Mouse (Mus musculus) liver, postnatal 0 days (tissue): ENCODE measurements around the gene Tfec.

Experiments used
- CTCF ChIP-seq: sonication (generic); IDR thresholded peaks from 2 replicates; pipeline ENCODE4 v1.5.1; 2016; ENCODE audit warnings: antibody characterized with exemption, low read depth
- EP300 ChIP-seq: IDR thresholded peaks from 2 replicates; pipeline ENCODE4 v1.6.1; 2016; ENCODE audit warnings: antibody characterized with exemption, low read depth, mild to moderate bottlenecking

DNA sequence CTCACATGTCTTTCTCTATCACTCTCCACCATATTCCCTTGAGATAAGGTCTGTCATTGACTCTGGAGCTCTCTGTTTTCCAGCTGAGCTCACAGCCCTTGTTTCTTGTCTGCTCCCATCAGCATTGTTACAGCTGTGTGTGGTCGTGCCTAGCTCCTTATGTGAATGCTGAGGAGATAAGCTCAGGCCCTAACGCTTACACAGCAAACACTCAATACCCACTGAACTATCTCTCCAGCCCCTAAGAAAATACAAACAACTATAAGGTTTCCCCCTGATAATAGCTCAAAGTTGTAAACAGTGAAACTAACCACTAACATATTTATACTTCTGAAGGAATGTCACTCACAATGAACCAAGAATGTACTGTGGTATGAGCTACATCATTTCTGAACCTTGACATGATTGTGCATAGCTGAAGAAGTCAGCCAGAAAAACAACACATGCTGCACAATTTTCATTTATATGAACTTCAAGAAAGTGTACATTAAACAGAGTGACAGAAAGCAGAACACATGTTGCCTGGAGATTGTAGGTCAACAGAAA, 21.9 kb upstream of the Tfec start:
- no peak for TF ChIP-seq CTCF
- no peak for TF ChIP-seq EP300
